Mouse (Mus musculus) heart, embryonic 11.5 days (tissue): Measurements from ENCODE around the gene Mettl4. TPM values are rescaled to one million over a fixed set of nuclear protein-coding genes. Genes with fewer than 3 reads are reported as not detected.
A peak's percentile ranks its signal among the peaks of the same experiment; 100 is the strongest.

Experiments
- ATAC-seq: fragments of 200-750 bp; cut with Nextera tagmentation; replicated peaks from 2 replicates; pipeline ENCODE4 v1.8.0; 2017; ENCODE audit warnings: moderate library complexity; ENCODE audit not compliant: insufficient number of reproducible peaks, low FRiP score, low TSS enrichment
- H3K27ac ChIP-seq: fragments of 300-500 bp; sonication (generic); 2 replicates; pipeline ENCODE4 v1.5.1; 2014; ENCODE audit warnings: mild to moderate bottlenecking, low read depth, low read length
- H3K27me3 ChIP-seq: fragments of 300-500 bp; sonication (generic); 2 replicates; pipeline ENCODE4 v1.6.1; 2014; ENCODE audit warnings: mild to moderate bottlenecking, low read length, mixed read lengths; ENCODE audit not compliant: control insufficient read depth, insufficient read depth
- H3K36me3 ChIP-seq: fragments of 300-500 bp; sonication (generic); 2 replicates; pipeline ENCODE4 v1.6.1; 2014; ENCODE audit warnings: mild to moderate bottlenecking, low read length, moderate library complexity, mixed read lengths; ENCODE audit not compliant: control insufficient read depth, insufficient read depth
- H3K4me1 ChIP-seq: fragments of 300-500 bp; sonication (generic); 2 replicates; pipeline ENCODE4 v1.6.1; 2014; ENCODE audit warnings: low read length; ENCODE audit not compliant: control insufficient read depth, insufficient read depth
- H3K4me2 ChIP-seq: fragments of 300-500 bp; sonication (generic); 2 replicates; pipeline ENCODE4 v1.6.1; 2014; ENCODE audit warnings: mild to moderate bottlenecking, moderate library complexity
- H3K4me3 ChIP-seq: fragments of 300-500 bp; sonication (generic); 2 replicates; pipeline ENCODE4 v1.5.1; 2014; ENCODE audit warnings: low read depth, low read length
- H3K9ac ChIP-seq: fragments of 300-500 bp; sonication (generic); 2 replicates; pipeline ENCODE4 v1.6.1; 2014; ENCODE audit warnings: mild to moderate bottlenecking, low read depth, low read length, moderate library complexity
- H3K9me3 ChIP-seq: fragments of 300-500 bp; sonication (generic); replicated peaks from 2 replicates; pipeline ENCODE4 v1.6.1; 2016; ENCODE audit warnings: low read length; ENCODE audit not compliant: control insufficient read depth
- WGBS: fragments of 180-500 bp; shearing (Covaris S2); extraction: QIAGEN DNeasy Blood & Tissue Kit; methylation state at CpG from one replicate; pipeline ENCODE4 v1.1.7; 2014; ENCODE audit not compliant: insufficient replicate concordance; 5-methylcytosine and 5-hydroxymethylcytosine counted together
- polyA plus RNA-seq: library from polyadenylated mRNA; unstranded; fragments of >200 nt; fragmentation: Nextera tagmentation; extraction: Ambion mirVana; gene quantifications from 2 replicates; pipeline ENCODE4 v1.2.1, GENCODE M21; 2014

Mettl4 gene
- 16.6 and 17.8 TPM in 2 replicates for polyA plus RNA-seq

GRCm38 (mm10) chr17:94749466-94750135 is at the start of gene Mettl4:
Gene Mettl4, minus strand, starts transcription at chr17:94750019.
- WGBS: under 1% methylated on average over 56 of the region's 56 CpGs
- peak; percentile 96 for ATAC-seq

GRCm38 (mm10) chr17:94778871-94779482 is 29.2 kb upstream of the Mettl4 start:
- H3K9me3 ChIP-seq: no peaks in the 10 kb centered on the region
- no peak overlapping the region for H3K4me2 ChIP-seq
- no peak for ATAC-seq
- H3K36me3 ChIP-seq: peaks cover 12% of the 10 kb centered on the region
- no peaks in the 10 kb centered on the region for H3K4me1 ChIP-seq
- no peak overlapping the region for H3K9ac ChIP-seq
- no peak overlapping the region for H3K4me3 ChIP-seq
- no peaks in the 10 kb centered on the region for H3K27me3 ChIP-seq
- WGBS: 51% methylated on average over 2 of the region's 2 CpGs
- no peak overlapping the region for H3K27ac ChIP-seq

More at GRCm38 (mm10) chr17:94749466-94750135, at the start of gene Mettl4:
- peak within 1 kb of the TSS; percentile 72 for H3K4me2 ChIP-seq
- no peaks in the 10 kb centered on the region for H3K27me3 ChIP-seq
- H3K36me3 ChIP-seq: no peaks in the 10 kb centered on the region; the same call in 1 of the 2 replicates
- H3K9ac ChIP-seq: peak within 1 kb of the TSS; percentile 86
- peak within 1 kb of the TSS; percentile 94 for H3K27ac ChIP-seq
- H3K9me3 ChIP-seq: no peaks in the 10 kb centered on the region
- no peaks in the 10 kb centered on the region for H3K4me1 ChIP-seq
- H3K4me3 ChIP-seq: peak within 1 kb of the TSS; percentile 78

- no peaks in the 10 kb centered on the region for H3K4me1 ChIP-seq
- 85% methylated on average over 2 of the region's 2 CpGs for WGBS
- no peak overlapping the region for H3K9ac ChIP-seq
- no peaks in the 10 kb centered on the region for H3K9me3 ChIP-seq
- no peak for ATAC-seq
- no peak overlapping the region for H3K27ac ChIP-seq
- peaks cover 19% of the 10 kb centered on the region; the same call in 1 of the 2 replicates for H3K36me3 ChIP-seq
- H3K27me3 ChIP-seq: no peaks in the 10 kb centered on the region
- no peak overlapping the region for H3K4me2 ChIP-seq
- H3K4me3 ChIP-seq: no peak overlapping the region
Observed at GRCm38 (mm10) chr17:94768491-94768890, 18.7 kb upstream of the Mettl4 start.

- ATAC-seq: no peak
- no peaks in the 10 kb centered on the region for H3K27me3 ChIP-seq
- H3K36me3 ChIP-seq: peaks cover 7% of the 10 kb centered on the region; the same call in 1 of the 2 replicates
- no peak overlapping the region for H3K27ac ChIP-seq
- H3K4me3 ChIP-seq: no peak overlapping the region
- no peak overlapping the region for H3K9ac ChIP-seq
- WGBS: 87% methylated on average over 3 of the region's 3 CpGs
- no peaks in the 10 kb centered on the region for H3K9me3 ChIP-seq
- no peak overlapping the region for H3K4me2 ChIP-seq
- H3K4me1 ChIP-seq: no peaks in the 10 kb centered on the region
Observed at GRCm38 (mm10) chr17:94764711-94765110, 14.9 kb upstream of the Mettl4 start.

- 0 out of 2 replicates have a peak, but pooled peaks cover 4% of the 10 kb centered on the region for H3K36me3 ChIP-seq
- 82% methylated on average over 1 of the region's 1 CpGs for WGBS
- H3K4me1 ChIP-seq: no peaks in the 10 kb centered on the region
- ATAC-seq: no peak
- no peaks in the 10 kb centered on the region for H3K27me3 ChIP-seq
- H3K9ac ChIP-seq: no peak overlapping the region
- no peaks in the 10 kb centered on the region for H3K9me3 ChIP-seq
- H3K4me2 ChIP-seq: no peak overlapping the region
- no peak overlapping the region for H3K27ac ChIP-seq
- no peak overlapping the region for H3K4me3 ChIP-seq
Observed at GRCm38 (mm10) chr17:94764011-94764410, 14.2 kb upstream of the Mettl4 start.

GRCm38 (mm10) chr17:94762405-94762804 is 12.6 kb upstream of the Mettl4 start:
- no peaks in the 10 kb centered on the region for H3K4me1 ChIP-seq
- H3K4me2 ChIP-seq: no peak overlapping the region
- H3K4me3 ChIP-seq: no peak overlapping the region
- H3K9me3 ChIP-seq: no peaks in the 10 kb centered on the region
- no peak overlapping the region for H3K9ac ChIP-seq
- WGBS: 94% methylated on average over 3 of the region's 3 CpGs
- H3K27ac ChIP-seq: no peak overlapping the region
- ATAC-seq: no peak
- 0 out of 2 replicates have a peak, but pooled peaks cover 4% of the 10 kb centered on the region for H3K36me3 ChIP-seq
- no peaks in the 10 kb centered on the region for H3K27me3 ChIP-seq

GRCm38 (mm10) chr17:94750136-94750729 is 414 bp upstream of the Mettl4 start:
- peak; percentile 35; the same call in 1 of the 2 replicates for ATAC-seq

GRCm38 (mm10) chr17:94738173-94738572 is 11.6 kb downstream of the Mettl4 start:
- H3K4me1 ChIP-seq: no peaks in the 10 kb centered on the region
- no peak for ATAC-seq
- no peak overlapping the region for H3K4me2 ChIP-seq
- no peak overlapping the region for H3K4me3 ChIP-seq
- no peaks in the 10 kb centered on the region for H3K9me3 ChIP-seq
- no peak overlapping the region for H3K27ac ChIP-seq
- no peak overlapping the region for H3K9ac ChIP-seq
- 88% methylated on average over 4 of the region's 4 CpGs for WGBS
- H3K27me3 ChIP-seq: no peaks in the 10 kb centered on the region
- H3K36me3 ChIP-seq: no peaks in the 10 kb centered on the region

More at GRCm38 (mm10) chr17:94750136-94750729, 414 bp upstream of the Mettl4 start:
- Histone ChIP-seq H3K27ac (peak overlapping the region; percentile 94; the same call in 1 of the 2 replicates), H3K4me3 (peak overlapping the region; percentile 78), H3K4me1 (no peaks in the 10 kb centered on the region), H3K36me3 (no peaks in the 10 kb centered on the region; the same call in 1 of the 2 replicates), H3K9me3 (no peaks in the 10 kb centered on the region), H3K27me3 (no peaks in the 10 kb centered on the region), H3K9ac (peak overlapping the region; percentile 81), H3K4me2 (peak overlapping the region; percentile 72)
- 2% methylated on average over 22 of the region's 22 CpGs for WGBS
